Mouse (Mus musculus): Measurements from ENCODE around the gene Gm28919. TPM values are rescaled to one million over a fixed set of nuclear protein-coding genes. Genes with fewer than 3 reads are reported as not detected.

Gene Gm28919
- not detected for polyA plus RNA-seq (2014; fragmentation: Illumina TruSeq; extraction: RNeasy Lipid Tissue Mini Kit (QIAGEN cat#74804); ENCODE audit: low read depth, low replicate concordance)

GRCm38 (mm10) chrY:6583246-6583645 is at the start of gene Gm28919:
TSS of gene Gm28919 (plus strand) at chrY:6583546.

Other genes with a start within 250 kb of the Gm28919 start
- not detected for gene Gm21719, start 99.3 kb downstream of the Gm28919 start, polyA plus RNA-seq (2014; fragmentation: Illumina TruSeq; extraction: RNeasy Lipid Tissue Mini Kit (QIAGEN cat#74804); ENCODE audit: low read depth, low replicate concordance)